Mouse (Mus musculus) embryonic facial prominence, embryonic 12.5 days (tissue): ENCODE results near the gene Mmp2. TPM values are rescaled to one million over a fixed set of nuclear protein-coding genes. Genes with fewer than 3 reads are reported as not detected.
A peak's percentile ranks its signal among the peaks of the same experiment; 100 is the strongest.
"Not testable (repeated sequence)": the region's sequence is repeated elsewhere in the genome, so short reads cannot be mapped to it uniquely, and the experiment has no call there.

ENCODE experiments used
- ATAC-seq: fragments of 200-750 bp; cut with Nextera tagmentation; 2 replicates; pipeline ENCODE4 v1.8.0; 2017; ENCODE audit not compliant: insufficient number of reproducible peaks, insufficient read depth, low FRiP score, low TSS enrichment
- H3K27ac ChIP-seq: fragments of 300-500 bp; sonication (generic); 2 replicates; pipeline ENCODE4 v1.5.1; 2016; ENCODE audit warnings: mild to moderate bottlenecking
- H3K27me3 ChIP-seq: fragments of 300-500 bp; sonication (generic); 2 replicates; pipeline ENCODE4 v1.6.1; 2016; ENCODE audit warnings: mild to moderate bottlenecking, moderate library complexity
- H3K36me3 ChIP-seq: fragments of 300-500 bp; sonication (generic); 2 replicates; pipeline ENCODE4 v1.6.1; 2016; ENCODE audit warnings: mild to moderate bottlenecking
- H3K4me1 ChIP-seq: fragments of 300-500 bp; sonication (generic); 2 replicates; pipeline ENCODE4 v1.6.1; 2016
- H3K4me2 ChIP-seq: fragments of 300-500 bp; sonication (generic); replicated peaks from 2 replicates; pipeline ENCODE4 v1.6.1; 2016; ENCODE audit warnings: mild to moderate bottlenecking, moderate library complexity
- H3K4me3 ChIP-seq: fragments of 300-500 bp; sonication (generic); 2 replicates; pipeline ENCODE4 v1.5.1; 2016; ENCODE audit warnings: mild to moderate bottlenecking
- H3K9ac ChIP-seq: fragments of 300-500 bp; sonication (generic); 2 replicates; pipeline ENCODE4 v1.6.1; 2016; ENCODE audit warnings: mild to moderate bottlenecking, moderate library complexity
- H3K9me3 ChIP-seq: fragments of 300-500 bp; sonication (generic); 2 replicates; pipeline ENCODE4 v1.6.1; 2016; ENCODE audit warnings: mild to moderate bottlenecking, moderate library complexity
- WGBS: fragments of 180-500 bp; shearing (Covaris S2); methylation state at CpG from one replicate; pipeline ENCODE4 v1.1.7; 2016; 5-methylcytosine and 5-hydroxymethylcytosine counted together
- polyA plus RNA-seq: library from polyadenylated mRNA; unstranded; fragments of >200 nt; fragmentation: Nextera tagmentation; extraction: Ambion mirVana; gene quantifications from 2 replicates; pipeline ENCODE4 v1.2.1, GENCODE M21; 2016

The Mmp2 gene
- polyA plus RNA-seq = 203 and 209 TPM in 2 replicates

GRCm38 (mm10) chr8:92827243-92828034, at the start of gene Mmp2:
Gene Mmp2 (plus strand): TSS chr8:92827291.
- Histone ChIP-seq H3K9me3 (no peaks in the 10 kb centered on the region), H3K4me1 (peaks cover 14% of the 10 kb centered on the region; the same call in 1 of the 2 replicates), H3K27ac (peak within 1 kb of the TSS; percentile 91), H3K4me2 (peak within 1 kb of the TSS; percentile 70), H3K36me3 (peaks cover 19% of the 10 kb centered on the region), H3K4me3 (peak within 1 kb of the TSS; percentile 68), H3K27me3 (no peaks in the 10 kb centered on the region), H3K9ac (peak within 1 kb of the TSS; percentile 87)
- WGBS = 1% methylated on average over 36 of the region's 37 CpGs
- ATAC-seq = peak; percentile 85

DNA sequence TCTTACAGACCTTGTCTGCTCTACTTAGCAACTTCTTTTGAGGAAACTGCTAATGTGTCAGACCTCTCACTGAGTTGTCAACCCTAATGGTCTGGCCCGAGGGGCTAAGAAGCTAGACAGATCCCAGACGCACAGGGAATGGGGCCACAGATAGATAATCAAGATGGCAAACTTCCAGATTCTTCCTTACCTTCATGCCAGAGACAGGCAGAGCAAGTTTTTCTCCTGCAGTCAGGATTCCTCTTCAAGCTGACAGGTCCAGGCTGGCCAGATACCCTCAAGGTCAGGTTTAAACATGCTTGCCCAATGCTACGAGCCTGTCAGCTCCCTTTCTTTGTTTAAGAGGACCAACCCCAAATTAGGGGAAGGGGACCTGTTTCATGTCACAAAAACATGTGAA, 46.1 kb upstream of the Mmp2 start:
- no peak overlapping the region for H3K27ac ChIP-seq
- no peak overlapping the region for H3K4me3 ChIP-seq
- H3K9ac ChIP-seq = no peak overlapping the region
- H3K27me3 ChIP-seq = no peaks in the 10 kb centered on the region
- no peaks in the 10 kb centered on the region for H3K9me3 ChIP-seq
- H3K36me3 ChIP-seq = no peaks in the 10 kb centered on the region
- no peaks in the 10 kb centered on the region for H3K4me1 ChIP-seq
- no peak overlapping the region for H3K4me2 ChIP-seq
- ATAC-seq = no peak
- whole genome bisulfite sequencing = 52% methylated on average over 3 of the region's 3 CpGs

GRCm38 (mm10) chr8:92783906-92784610, 43.0 kb upstream of the Mmp2 start:
- H3K4me1 ChIP-seq = peaks cover 4% of the 10 kb centered on the region; the same call in 1 of the 2 replicates
- H3K36me3 ChIP-seq = no peaks in the 10 kb centered on the region
- no peak overlapping the region for H3K4me2 ChIP-seq
- H3K9me3 ChIP-seq = no peaks in the 10 kb centered on the region
- H3K27ac ChIP-seq = no peak overlapping the region
- no peak overlapping the region for H3K4me3 ChIP-seq
- no peak for ATAC-seq
- 53% methylated on average over 3 of the region's 3 CpGs for WGBS
- no peaks in the 10 kb centered on the region for H3K27me3 ChIP-seq
- no peak overlapping the region for H3K9ac ChIP-seq

DNA sequence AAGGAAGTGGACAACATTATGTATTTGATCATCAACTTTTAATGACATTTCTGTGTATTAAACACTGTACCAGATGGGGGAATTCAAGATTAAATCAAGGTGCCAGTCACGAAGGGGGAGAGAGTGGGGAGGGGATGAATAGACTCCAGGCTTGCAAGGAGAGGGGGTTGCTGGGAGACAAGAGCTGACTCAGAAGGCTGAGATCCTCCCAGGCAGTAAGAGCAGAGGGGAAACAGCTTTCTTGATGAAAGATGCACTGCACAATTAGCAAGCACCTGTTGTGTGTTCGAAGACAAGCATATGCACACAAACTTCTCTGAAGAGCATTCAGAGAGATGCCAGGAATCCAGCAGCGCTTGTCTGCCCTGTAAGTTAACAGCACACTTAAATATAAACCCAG, 36.3 kb upstream of the Mmp2 start:
- H3K4me3 ChIP-seq = no peak overlapping the region
- H3K36me3 ChIP-seq = no peaks in the 10 kb centered on the region
- H3K9me3 ChIP-seq = no peaks in the 10 kb centered on the region
- 67% methylated on average over 3 of the region's 3 CpGs for WGBS
- ATAC-seq = no peak
- peaks cover 8% of the 10 kb centered on the region for H3K4me1 ChIP-seq
- no peak overlapping the region for H3K9ac ChIP-seq
- H3K27ac ChIP-seq = no peak overlapping the region
- H3K27me3 ChIP-seq = no peaks in the 10 kb centered on the region
- no peak overlapping the region for H3K4me2 ChIP-seq

DNA sequence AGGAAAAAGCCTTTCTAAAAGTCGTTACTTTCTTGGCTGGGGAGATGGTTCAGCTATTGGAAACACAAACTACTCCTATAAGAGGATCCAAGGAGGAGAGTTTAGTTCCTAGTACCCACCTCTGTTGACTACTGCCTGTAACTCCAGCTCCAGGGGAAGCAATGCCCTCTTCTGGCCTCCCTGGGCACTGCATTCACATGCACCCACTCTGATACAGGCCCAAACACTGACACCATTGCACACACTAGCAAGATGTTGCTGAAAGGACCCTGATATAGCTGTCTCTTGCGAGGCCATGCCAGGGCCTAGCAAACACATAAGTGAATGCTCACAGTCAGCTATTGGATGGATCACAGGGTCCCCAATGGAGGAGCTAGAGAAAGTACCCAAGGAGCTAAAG, 35.1 kb upstream of the Mmp2 start:
- not testable (repeated sequence) for H3K9ac ChIP-seq, ATAC-seq, H3K4me1 ChIP-seq, H3K9me3 ChIP-seq, H3K27me3 ChIP-seq, H3K4me3 ChIP-seq, H3K4me2 ChIP-seq, H3K27ac ChIP-seq, H3K36me3 ChIP-seq
- WGBS = 84% methylated on average over 2 of the region's 2 CpGs

DNA sequence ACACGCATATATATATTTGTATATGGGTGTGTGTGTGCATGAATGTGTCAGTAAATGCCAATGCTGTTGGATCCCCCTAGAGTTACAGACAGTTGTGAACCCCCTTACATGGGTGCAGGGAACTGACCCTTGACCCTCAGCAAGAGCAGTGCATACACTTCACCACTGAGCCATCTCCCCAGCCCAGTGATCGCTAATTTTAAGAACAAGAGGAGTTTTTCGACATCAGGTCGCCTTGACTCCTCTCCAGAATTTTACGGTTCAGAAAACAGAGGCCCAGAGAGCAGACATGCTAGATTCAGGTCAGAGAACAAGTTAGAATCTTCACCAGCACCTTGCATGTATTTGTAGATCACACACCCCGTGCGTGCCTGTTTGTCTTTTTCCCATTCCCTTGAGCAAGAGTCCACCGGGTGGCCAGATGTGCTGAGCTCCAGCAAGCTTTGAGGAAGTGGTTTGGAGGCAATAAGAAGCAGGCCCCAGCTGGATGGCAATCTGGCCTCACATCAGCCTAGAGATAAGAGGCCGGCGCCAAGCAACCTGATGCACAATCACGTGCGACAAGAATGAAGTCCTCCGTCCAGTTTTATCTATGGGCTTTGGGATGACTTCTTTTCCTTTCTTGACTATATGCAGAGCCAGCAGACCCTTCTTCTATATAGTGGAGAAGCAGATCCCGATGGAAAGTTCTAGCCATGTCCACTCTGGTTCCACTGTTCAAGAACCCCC, 33.1 kb upstream of the Mmp2 start:
- 66% methylated on average over 14 of the region's 14 CpGs for WGBS
- no peaks in the 10 kb centered on the region for H3K36me3 ChIP-seq
- no peak for ATAC-seq

GRCm38 (mm10) chr8:92797527-92797931, 29.6 kb upstream of the Mmp2 start:
- H3K27ac ChIP-seq = peak overlapping the region; percentile 41; the same call in 1 of the 2 replicates

More for the DNA sequence above, 33.1 kb upstream of the Mmp2 start:
- Histone ChIP-seq H3K4me1 (peaks cover 4% of the 10 kb centered on the region; the same call in 1 of the 2 replicates), H3K9me3 (no peaks in the 10 kb centered on the region), H3K27me3 (no peaks in the 10 kb centered on the region), H3K27ac (no peak overlapping the region), H3K4me2 (no peak overlapping the region), H3K9ac (no peak overlapping the region), H3K4me3 (no peak overlapping the region)

DNA sequence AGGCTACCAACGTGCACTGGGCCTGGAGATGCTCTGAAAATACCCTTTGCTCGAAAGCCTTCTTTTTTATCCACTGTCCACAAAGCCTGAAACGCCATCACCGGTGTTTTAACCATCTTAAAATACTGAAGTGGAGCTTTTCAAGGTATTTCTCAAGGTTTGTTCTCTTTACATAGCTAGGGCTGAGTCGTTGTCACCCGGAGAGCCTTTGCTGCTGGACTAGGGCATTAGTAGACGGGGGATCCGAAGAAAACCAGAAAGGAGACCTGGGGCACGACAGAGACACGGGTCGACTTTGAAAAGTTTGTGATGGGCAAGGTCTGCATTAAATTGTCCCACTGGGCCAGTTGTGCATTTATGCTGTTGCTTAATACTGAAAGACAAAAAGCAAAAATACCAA, 27.7 kb upstream of the Mmp2 start:
- WGBS = 84% methylated on average over 11 of the region's 11 CpGs

More at GRCm38 (mm10) chr8:92797527-92797931, 29.6 kb upstream of the Mmp2 start:
- Histone ChIP-seq H3K27me3 (no peaks in the 10 kb centered on the region), H3K4me1 (peaks cover 10% of the 10 kb centered on the region), H3K4me3 (no peak overlapping the region), H3K9ac (no peak overlapping the region), H3K4me2 (no peak overlapping the region), H3K36me3 (no peaks in the 10 kb centered on the region), H3K9me3 (no peaks in the 10 kb centered on the region)
- WGBS = 31% methylated on average over 7 of the region's 7 CpGs
- ATAC-seq = no peak

GRCm38 (mm10) chr8:92801231-92801630, 25.9 kb upstream of the Mmp2 start:
- no peaks in the 10 kb centered on the region for H3K27me3 ChIP-seq
- no peak for ATAC-seq
- no peak overlapping the region for H3K4me2 ChIP-seq

More for the DNA sequence above, 27.7 kb upstream of the Mmp2 start:
- H3K9ac ChIP-seq = no peak overlapping the region
- H3K27ac ChIP-seq = no peak overlapping the region
- peaks cover 8% of the 10 kb centered on the region for H3K4me1 ChIP-seq
- H3K4me2 ChIP-seq = no peak overlapping the region
- H3K27me3 ChIP-seq = no peaks in the 10 kb centered on the region
- H3K9me3 ChIP-seq = no peaks in the 10 kb centered on the region
- H3K36me3 ChIP-seq = no peaks in the 10 kb centered on the region
- no peak overlapping the region for H3K4me3 ChIP-seq
- no peak for ATAC-seq

GRCm38 (mm10) chr8:92802591-92802990, 24.5 kb upstream of the Mmp2 start:
- no peak for ATAC-seq

More at GRCm38 (mm10) chr8:92801231-92801630, 25.9 kb upstream of the Mmp2 start:
- no peaks in the 10 kb centered on the region for H3K9me3 ChIP-seq
- no peak overlapping the region for H3K9ac ChIP-seq
- no peaks in the 10 kb centered on the region for H3K36me3 ChIP-seq
- 36% methylated on average over 8 of the region's 8 CpGs for WGBS
- no peak overlapping the region for H3K27ac ChIP-seq
- peaks cover 6% of the 10 kb centered on the region; the same call in 1 of the 2 replicates for H3K4me1 ChIP-seq
- H3K4me3 ChIP-seq = no peak overlapping the region

DNA sequence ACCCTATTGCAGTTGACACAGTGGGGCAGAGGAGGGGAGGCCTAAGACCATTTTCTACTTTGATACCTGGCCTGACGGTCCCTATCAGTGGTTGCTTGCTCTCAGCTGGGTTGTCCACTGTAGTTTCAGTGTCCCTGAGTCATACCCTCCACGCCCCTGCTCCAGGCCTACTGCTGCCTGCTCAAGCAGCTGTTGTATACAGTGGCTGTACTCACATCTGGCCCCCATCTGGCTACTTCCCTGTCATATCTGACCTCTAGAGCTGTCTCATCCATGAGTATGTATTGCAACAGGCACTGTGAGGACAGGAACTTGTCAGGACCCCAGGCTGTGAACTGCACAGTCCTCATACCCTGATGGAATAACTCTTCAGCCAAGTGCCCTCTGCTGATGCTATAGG, 14.3 kb upstream of the Mmp2 start:
- Histone ChIP-seq H3K9ac (no peak overlapping the region), H3K4me3 (no peak overlapping the region), H3K4me1 (no peaks in the 10 kb centered on the region), H3K27ac (no peak overlapping the region), H3K9me3 (no peaks in the 10 kb centered on the region), H3K27me3 (0 out of 2 replicates have a peak, but pooled peaks cover 3% of the 10 kb centered on the region), H3K4me2 (no peak overlapping the region), H3K36me3 (no peaks in the 10 kb centered on the region)
- ATAC-seq = no peak
- 85% methylated on average over 2 of the region's 2 CpGs for WGBS

More at GRCm38 (mm10) chr8:92802591-92802990, 24.5 kb upstream of the Mmp2 start:
- no peak overlapping the region for H3K4me3 ChIP-seq
- H3K9me3 ChIP-seq = no peaks in the 10 kb centered on the region
- no peak overlapping the region for H3K4me2 ChIP-seq
- H3K4me1 ChIP-seq = peaks cover 6% of the 10 kb centered on the region; the same call in 1 of the 2 replicates
- WGBS = 85% methylated on average over 3 of the region's 3 CpGs
- no peaks in the 10 kb centered on the region for H3K36me3 ChIP-seq
- no peaks in the 10 kb centered on the region for H3K27me3 ChIP-seq
- H3K9ac ChIP-seq = no peak overlapping the region
- no peak overlapping the region for H3K27ac ChIP-seq
